Mouse (Mus musculus) neural tube, embryonic 13.5 days (tissue): ENCODE results near the gene Rock2. TPM values are rescaled to one million over a fixed set of nuclear protein-coding genes. Genes with fewer than 3 reads are reported as not detected.

Experiments used
- ATAC-seq: fragments of 200-750 bp; cut with Nextera tagmentation; 2 replicates; pipeline ENCODE4 v1.8.0; 2017; ENCODE audit warnings: low read depth, mild to moderate bottlenecking, moderate TSS enrichment, moderate library complexity
- H3K27ac ChIP-seq: fragments of 300-500 bp; sonication (generic); replicated peaks from 2 replicates; pipeline ENCODE4 v1.5.1; 2015; ENCODE audit warnings: moderate library complexity, mild to moderate bottlenecking, inconsistent platforms
- H3K27me3 ChIP-seq: fragments of 300-500 bp; sonication (generic); 2 replicates; pipeline ENCODE4 v1.6.1; 2015; ENCODE audit warnings: mild to moderate bottlenecking, inconsistent platforms
- H3K36me3 ChIP-seq: fragments of 300-500 bp; sonication (generic); 2 replicates; pipeline ENCODE4 v1.6.1; 2015; ENCODE audit warnings: mild to moderate bottlenecking, inconsistent platforms
- H3K4me1 ChIP-seq: fragments of 300-500 bp; sonication (generic); replicated peaks from 2 replicates; pipeline ENCODE4 v1.6.1; 2015; ENCODE audit warnings: inconsistent platforms
- H3K4me2 ChIP-seq: fragments of 300-500 bp; sonication (generic); 2 replicates; pipeline ENCODE4 v1.6.1; 2015; ENCODE audit warnings: inconsistent platforms, mild to moderate bottlenecking, moderate library complexity
- H3K4me3 ChIP-seq: fragments of 300-500 bp; sonication (generic); 2 replicates; pipeline ENCODE4 v1.5.1; 2015; ENCODE audit warnings: mild to moderate bottlenecking, inconsistent platforms
- H3K9ac ChIP-seq: fragments of 300-500 bp; sonication (generic); 2 replicates; pipeline ENCODE4 v1.6.1; 2015; ENCODE audit warnings: moderate library complexity, mild to moderate bottlenecking, inconsistent platforms
- H3K9me3 ChIP-seq: fragments of 300-500 bp; sonication (generic); 2 replicates; pipeline ENCODE4 v1.6.1; 2016; ENCODE audit warnings: inconsistent platforms
- WGBS: fragments of 180-500 bp; shearing (Covaris S2); methylation state at CpG from one replicate; pipeline ENCODE4 v1.1.7; 2015; 5-methylcytosine and 5-hydroxymethylcytosine counted together
- polyA plus RNA-seq: library from polyadenylated mRNA; unstranded; fragments of >200 nt; fragmentation: Nextera tagmentation; extraction: Ambion mirVana; gene quantifications from 2 replicates; pipeline ENCODE4 v1.2.1, GENCODE M21; 2015

Gene Rock2
- polyA plus RNA-seq, 1 experiment from 2014 or later: 15.0 TPM

GRCm38 (mm10) chr12:16912600-16912999 lies 17.9 kb downstream of the Rock2 start:
- H3K4me3 ChIP-seq: no peak overlapping the region
- H3K9ac ChIP-seq: no peak overlapping the region
- no peak for ATAC-seq
- H3K27ac ChIP-seq: no peak overlapping the region
- H3K36me3 ChIP-seq: no peaks in the 10 kb centered on the region
- 89% methylated on average over 3 of the region's 3 CpGs for WGBS
- no peak overlapping the region for H3K4me2 ChIP-seq
- H3K4me1 ChIP-seq: no peaks in the 10 kb centered on the region
- H3K9me3 ChIP-seq: no peaks in the 10 kb centered on the region
- no peaks in the 10 kb centered on the region for H3K27me3 ChIP-seq

DNA sequence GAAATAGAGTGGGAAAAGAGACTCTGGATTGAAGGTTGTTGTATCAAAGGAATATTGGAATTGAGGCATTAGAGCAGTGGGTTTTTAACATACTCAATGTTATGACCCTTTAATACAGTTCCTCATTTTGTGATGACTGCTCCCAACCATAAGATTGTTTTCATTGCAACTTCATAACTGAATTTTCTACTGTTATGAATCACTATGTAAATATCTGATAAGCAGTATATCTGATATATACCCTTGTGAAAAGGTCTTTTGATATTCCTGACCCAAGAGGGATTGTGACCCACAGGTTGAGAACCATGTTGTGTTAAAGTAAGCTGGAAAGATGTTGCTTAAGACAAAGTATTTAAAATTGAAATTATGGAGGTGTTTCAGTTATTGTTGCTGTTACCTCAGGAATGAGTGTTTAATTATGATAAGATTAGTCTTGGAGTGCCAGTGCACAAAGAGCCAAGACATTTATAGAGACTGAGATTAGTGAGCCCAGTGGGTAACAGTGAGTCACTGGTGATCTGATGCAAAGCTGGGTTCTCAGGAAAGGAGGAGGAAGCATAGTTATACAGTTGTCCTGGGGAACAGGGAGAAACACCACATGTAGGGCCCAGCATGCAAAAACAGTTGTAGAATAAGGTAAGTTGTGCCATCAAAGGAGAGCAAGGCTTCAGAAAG lies 25.6 kb downstream of the Rock2 start:
- Histone ChIP-seq H3K9me3 (no peaks in the 10 kb centered on the region), H3K9ac (no peak overlapping the region), H3K36me3 (no peaks in the 10 kb centered on the region), H3K4me3 (no peak overlapping the region), H3K27ac (no peak overlapping the region), H3K4me1 (no peaks in the 10 kb centered on the region), H3K4me2 (no peak overlapping the region), H3K27me3 (no peaks in the 10 kb centered on the region)
- ATAC-seq: no peak

- no peaks in the 10 kb centered on the region for H3K9me3 ChIP-seq
- no peak overlapping the region for H3K27ac ChIP-seq
- 87% methylated on average over 2 of the region's 2 CpGs for WGBS
- H3K9ac ChIP-seq: no peak overlapping the region
- H3K27me3 ChIP-seq: no peaks in the 10 kb centered on the region
- no peak overlapping the region for H3K4me3 ChIP-seq
- H3K36me3 ChIP-seq: peaks cover 9% of the 10 kb centered on the region; the same call in 1 of the 2 replicates
- H3K4me2 ChIP-seq: no peak overlapping the region
- H3K4me1 ChIP-seq: no peaks in the 10 kb centered on the region
- ATAC-seq: no peak
Observed at GRCm38 (mm10) chr12:16927889-16928288, 33.2 kb downstream of the Rock2 start.

DNA sequence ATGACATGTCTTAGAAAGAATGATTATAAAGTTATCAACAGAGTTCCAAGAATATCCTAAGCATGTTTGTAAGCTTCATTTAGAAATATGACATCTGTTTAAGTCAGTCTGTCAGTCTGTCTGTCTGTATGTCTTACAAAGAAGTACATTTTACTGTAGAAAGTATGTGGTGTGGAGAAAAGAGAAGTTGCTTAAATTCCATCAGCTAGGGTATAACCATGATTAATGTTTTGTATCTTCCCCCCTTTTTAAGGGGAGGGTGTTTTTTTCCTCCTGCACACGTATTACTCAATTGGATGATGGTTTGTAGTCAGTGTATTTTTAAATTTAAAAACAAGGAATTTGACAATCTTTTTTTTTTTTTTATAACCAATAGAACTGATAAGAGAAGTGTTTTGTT lies 39.7 kb downstream of the Rock2 start:
- H3K36me3 ChIP-seq: peaks cover 8% of the 10 kb centered on the region
- no peaks in the 10 kb centered on the region for H3K4me1 ChIP-seq
- WGBS: 83% methylated on average over 1 of the region's 1 CpGs
- H3K9ac ChIP-seq: no peak overlapping the region
- H3K27me3 ChIP-seq: no peaks in the 10 kb centered on the region
- no peak overlapping the region for H3K4me3 ChIP-seq
- no peak for ATAC-seq
- H3K9me3 ChIP-seq: no peaks in the 10 kb centered on the region
- H3K4me2 ChIP-seq: no peak overlapping the region
- no peak overlapping the region for H3K27ac ChIP-seq

DNA sequence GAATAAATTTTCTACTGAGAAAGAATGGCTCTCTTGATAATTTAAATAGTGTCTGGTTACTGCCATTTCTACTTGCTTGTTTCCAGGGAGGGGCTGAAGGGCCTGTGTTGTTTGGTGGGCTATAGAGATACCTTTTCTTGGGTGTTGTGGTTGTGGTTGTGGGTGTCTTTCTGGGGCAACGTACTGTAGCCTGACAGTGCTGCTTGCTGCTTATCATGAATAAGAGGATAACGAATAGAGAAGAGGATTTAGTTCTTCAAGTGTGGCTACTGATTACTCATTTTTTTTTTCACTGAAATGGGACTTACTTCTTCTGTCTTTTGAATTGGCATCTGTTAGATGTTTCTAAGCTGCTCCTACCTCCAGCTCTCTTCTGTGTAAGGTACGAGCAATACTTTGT lies 47.3 kb downstream of the Rock2 start:
- Histone ChIP-seq H3K36me3 (peaks cover 16% of the 10 kb centered on the region), H3K9ac (no peak overlapping the region), H3K27me3 (no peaks in the 10 kb centered on the region), H3K27ac (no peak overlapping the region), H3K4me3 (no peak overlapping the region), H3K4me1 (no peaks in the 10 kb centered on the region), H3K9me3 (no peaks in the 10 kb centered on the region), H3K4me2 (no peak overlapping the region)
- WGBS: 87% methylated on average over 3 of the region's 3 CpGs
- ATAC-seq: no peak

DNA sequence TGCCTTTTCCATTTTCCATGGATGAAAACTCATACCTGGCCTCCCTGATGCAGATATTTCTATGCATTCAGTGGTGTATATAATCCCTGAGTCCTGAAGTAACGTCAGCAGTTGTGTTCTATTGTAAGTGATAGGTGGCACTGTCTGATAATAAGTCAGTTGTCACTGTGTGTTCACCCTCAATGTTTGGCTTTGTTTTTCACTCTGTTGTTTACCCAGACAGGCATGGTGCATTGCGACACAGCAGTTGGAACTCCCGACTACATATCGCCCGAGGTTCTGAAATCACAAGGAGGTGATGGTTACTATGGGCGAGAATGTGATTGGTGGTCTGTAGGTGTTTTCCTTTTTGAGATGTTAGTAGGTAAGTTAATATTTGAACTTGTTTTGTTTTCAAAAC lies 53.5 kb downstream of the Rock2 start:
- WGBS: 92% methylated on average over 6 of the region's 6 CpGs
- Histone ChIP-seq H3K4me3 (no peak overlapping the region), H3K36me3 (peaks cover 26% of the 10 kb centered on the region)

GRCm38 (mm10) chr12:16958851-16959250 lies 64.2 kb downstream of the Rock2 start:
- WGBS: 66% methylated on average over 1 of the region's 1 CpGs
- H3K9ac ChIP-seq: no peak overlapping the region
- ATAC-seq: no peak
- no peak overlapping the region for H3K4me2 ChIP-seq
- no peak overlapping the region for H3K4me3 ChIP-seq
- peaks cover 46% of the 10 kb centered on the region for H3K36me3 ChIP-seq
- no peak overlapping the region for H3K27ac ChIP-seq
- no peaks in the 10 kb centered on the region for H3K4me1 ChIP-seq
- H3K9me3 ChIP-seq: no peaks in the 10 kb centered on the region
- H3K27me3 ChIP-seq: no peaks in the 10 kb centered on the region

More for the DNA sequence above, 53.5 kb downstream of the Rock2 start:
- H3K4me2 ChIP-seq: no peak overlapping the region
- H3K27ac ChIP-seq: no peak overlapping the region
- H3K9me3 ChIP-seq: no peaks in the 10 kb centered on the region
- ATAC-seq: no peak
- H3K27me3 ChIP-seq: no peaks in the 10 kb centered on the region
- no peak overlapping the region for H3K9ac ChIP-seq
- no peaks in the 10 kb centered on the region for H3K4me1 ChIP-seq

DNA sequence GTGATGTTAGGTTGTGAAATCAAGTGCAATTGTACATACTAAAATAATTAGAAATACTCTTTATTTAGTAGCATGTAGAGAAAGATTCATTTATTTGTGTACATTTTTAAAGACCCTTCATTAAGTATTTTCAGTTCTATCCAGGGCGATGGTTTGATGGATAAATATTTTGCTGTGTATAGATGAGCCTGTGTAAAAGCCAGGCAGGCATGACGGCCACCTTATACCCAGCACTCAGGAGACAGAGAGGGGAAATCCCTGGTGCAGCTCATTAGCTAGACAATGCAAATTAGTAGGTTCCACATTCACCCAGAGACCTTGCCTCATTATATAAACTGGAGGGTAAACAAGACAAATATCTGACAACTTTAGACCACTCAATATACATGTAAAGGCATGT lies 68.7 kb downstream of the Rock2 start:
- WGBS: 64% methylated on average over 2 of the region's 2 CpGs

GRCm38 (mm10) chr12:16966811-16967210 lies 72.1 kb downstream of the Rock2 start:
- no peaks in the 10 kb centered on the region for H3K4me1 ChIP-seq

More for the DNA sequence above, 68.7 kb downstream of the Rock2 start:
- Histone ChIP-seq H3K27me3 (no peaks in the 10 kb centered on the region), H3K9ac (no peak overlapping the region), H3K9me3 (no peaks in the 10 kb centered on the region), H3K4me3 (no peak overlapping the region), H3K4me1 (no peaks in the 10 kb centered on the region), H3K36me3 (peaks cover 49% of the 10 kb centered on the region), H3K27ac (no peak overlapping the region), H3K4me2 (no peak overlapping the region)
- no peak for ATAC-seq

GRCm38 (mm10) chr12:16977120-16977519 lies 82.4 kb downstream of the Rock2 start:
- ATAC-seq: no peak
- H3K4me3 ChIP-seq: no peak overlapping the region
- no peak overlapping the region for H3K9ac ChIP-seq
- no peaks in the 10 kb centered on the region for H3K4me1 ChIP-seq
- H3K27ac ChIP-seq: no peak overlapping the region
- no peaks in the 10 kb centered on the region for H3K27me3 ChIP-seq
- H3K36me3 ChIP-seq: peaks cover 76% of the 10 kb centered on the region
- H3K9me3 ChIP-seq: no peaks in the 10 kb centered on the region
- H3K4me2 ChIP-seq: no peak overlapping the region

More at GRCm38 (mm10) chr12:16966811-16967210, 72.1 kb downstream of the Rock2 start:
- Histone ChIP-seq H3K9ac (no peak overlapping the region), H3K4me3 (no peak overlapping the region), H3K9me3 (no peaks in the 10 kb centered on the region), H3K36me3 (peaks cover 48% of the 10 kb centered on the region), H3K27ac (no peak overlapping the region), H3K4me2 (no peak overlapping the region), H3K27me3 (no peaks in the 10 kb centered on the region)
- WGBS: 92% methylated on average over 2 of the region's 2 CpGs
- ATAC-seq: no peak

DNA sequence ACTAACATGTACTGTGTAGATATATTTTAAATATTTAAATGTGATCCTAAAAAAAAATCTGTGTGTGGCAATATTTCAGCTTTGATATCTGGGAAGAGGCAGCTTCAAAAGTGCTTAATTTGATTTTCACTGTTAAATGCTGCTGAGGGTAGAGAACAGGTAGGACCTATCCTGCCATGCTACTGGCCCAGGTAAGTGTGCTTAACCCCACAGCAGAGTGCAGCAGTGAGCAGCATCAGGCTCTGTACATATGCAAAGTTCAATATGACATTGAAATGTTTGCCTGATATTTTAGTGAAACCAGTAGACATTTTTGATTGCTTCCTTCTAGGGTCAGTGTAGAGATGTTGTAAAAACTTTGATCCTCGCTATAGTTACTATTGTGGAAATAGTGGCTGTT lies 91.1 kb downstream of the Rock2 start:
- no peak overlapping the region for H3K4me3 ChIP-seq
- no peak for ATAC-seq

DNA sequence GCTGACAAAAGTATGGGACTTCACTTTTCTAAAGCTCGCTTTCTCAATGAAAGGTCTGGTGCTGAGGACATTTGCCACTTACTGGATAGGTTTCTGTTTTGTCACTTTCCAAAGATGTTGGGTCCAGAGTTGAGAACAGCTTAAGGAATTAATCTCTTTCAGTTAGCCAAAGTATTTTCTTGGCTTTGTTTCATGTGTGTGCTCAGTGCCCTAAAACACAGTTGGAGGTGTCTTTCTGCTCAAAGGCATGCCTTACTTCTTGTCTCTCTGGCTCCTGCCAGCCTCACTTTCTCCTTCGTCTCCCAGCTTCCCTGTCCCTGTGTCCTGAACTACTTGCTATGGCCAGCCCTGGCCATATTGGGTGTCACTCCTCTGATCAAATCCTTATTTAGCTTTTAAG lies 96.7 kb downstream of the Rock2 start:
- H3K27ac ChIP-seq: no peak overlapping the region

More for the DNA sequence above, 91.1 kb downstream of the Rock2 start:
- Histone ChIP-seq H3K9me3 (no peaks in the 10 kb centered on the region), H3K4me2 (no peak overlapping the region), H3K27ac (no peak overlapping the region), H3K36me3 (peaks cover 27% of the 10 kb centered on the region), H3K9ac (no peak overlapping the region), H3K27me3 (no peaks in the 10 kb centered on the region), H3K4me1 (no peaks in the 10 kb centered on the region)
- WGBS: 97% methylated on average over 1 of the region's 1 CpGs

DNA sequence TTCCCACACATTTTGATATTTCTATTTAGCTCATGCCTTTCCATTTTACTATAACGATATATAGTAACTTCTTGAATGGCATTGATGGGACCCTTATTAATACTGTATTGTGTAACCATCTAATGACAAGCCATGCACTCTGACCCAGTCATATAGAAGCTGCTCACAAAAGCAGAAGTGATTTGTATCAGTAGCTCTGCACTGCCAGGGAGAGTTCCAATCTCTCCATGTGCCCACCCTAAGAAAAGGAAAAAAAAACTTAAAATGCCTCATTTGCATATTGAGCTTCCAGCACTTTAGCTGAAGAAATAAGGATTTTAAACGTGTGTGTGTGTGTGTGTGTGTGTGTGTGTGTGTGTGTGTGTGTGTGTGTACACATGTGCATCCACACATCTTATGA lies 97.7 kb downstream of the Rock2 start:
- H3K4me2 ChIP-seq: no peak overlapping the region
- 0 out of 2 replicates have a peak, but pooled peaks cover 10% of the 10 kb centered on the region for H3K36me3 ChIP-seq
- no peak for ATAC-seq
- no peak overlapping the region for H3K9ac ChIP-seq
- no peaks in the 10 kb centered on the region for H3K4me1 ChIP-seq
- H3K27me3 ChIP-seq: peaks cover 6% of the 10 kb centered on the region
- WGBS: 88% methylated on average over 2 of the region's 2 CpGs
- H3K9me3 ChIP-seq: no peaks in the 10 kb centered on the region
- no peak overlapping the region for H3K27ac ChIP-seq
- H3K4me3 ChIP-seq: no peak overlapping the region

More for the DNA sequence above, 96.7 kb downstream of the Rock2 start:
- Histone ChIP-seq H3K27me3 (no peaks in the 10 kb centered on the region), H3K4me2 (no peak overlapping the region), H3K4me3 (no peak overlapping the region), H3K9ac (no peak overlapping the region), H3K9me3 (no peaks in the 10 kb centered on the region), H3K36me3 (0 out of 2 replicates have a peak, but pooled peaks cover 16% of the 10 kb centered on the region), H3K4me1 (no peaks in the 10 kb centered on the region)
- WGBS: 86% methylated on average over 2 of the region's 2 CpGs
- no peak for ATAC-seq
